Comparison of ENCODE assay signal across 1 mouse cellular context in genomic region chr11:72479499-72479898, GRCm38 (mm10).
TF ChIP-seq lines count a peak whose summit lies in the region.

No protein-coding gene starts in this region.

TF ChIP-seq in MEL, 35 proteins besides CTCF, POLR2A, EP300 and RAD21:
- TF ChIP-seq MYB (IDR thresholded peaks at IDR 0.05; ENCODE audit: low read depth, low read length) (no peak), MAFK (IDR thresholded peaks at IDR 0.05; ENCODE audit: borderline replicate concordance, low read depth, low read length) (peak; percentile 93), NRF1 (IDR thresholded peaks at IDR 0.05; ENCODE audit: insufficient read depth, low read depth, low read length, poor library complexity, severe bottlenecking) (no peak)
TF ChIP-seq in MEL: peak in this region for 1.
